Mouse (Mus musculus): ENCODE measurements around the gene Il2rg. TPM values are rescaled to one million over a fixed set of nuclear protein-coding genes. Genes with fewer than 3 reads are reported as not detected.

Il2rg gene
- 19.3 and 20.4 TPM in 2 replicates for polyA plus RNA-seq (2015; fragmentation: Nextera tagmentation; extraction: Ambion mirVana)

DNA sequence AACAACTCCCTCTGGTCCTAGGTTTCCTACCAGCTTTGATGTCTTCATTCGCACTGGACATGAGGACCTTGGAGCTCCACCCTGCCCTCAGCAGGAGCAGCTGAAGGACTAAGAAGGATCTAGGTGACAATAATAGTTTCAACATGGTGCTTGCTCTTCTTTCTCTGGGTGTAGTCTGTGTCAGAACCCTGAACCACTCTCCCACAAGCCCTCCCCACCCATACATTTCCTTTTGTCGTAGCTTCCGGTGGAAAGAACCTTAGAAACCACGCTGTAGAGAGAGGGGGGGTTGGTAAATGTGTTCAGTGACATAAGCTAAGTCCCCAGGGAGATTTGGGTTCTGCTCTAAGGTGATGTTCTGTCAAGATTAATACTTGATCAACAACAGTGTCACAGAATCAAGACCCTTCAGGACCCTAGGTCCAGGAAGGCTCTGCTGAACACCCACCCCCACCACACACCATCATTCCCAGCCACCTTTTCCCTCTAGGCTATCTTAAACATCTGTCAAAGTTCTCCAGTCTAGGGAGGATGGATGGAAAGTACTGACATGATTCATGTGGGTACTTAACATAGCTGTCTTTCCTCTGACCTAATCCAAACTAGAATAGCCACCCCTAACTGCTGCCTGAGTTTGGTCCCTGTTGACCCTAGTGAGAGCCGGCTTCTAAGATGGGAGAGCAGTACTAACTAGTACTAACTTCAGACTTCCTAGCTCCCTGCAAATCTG is at the start of gene Il2rg:
Il2rg (minus strand) TSS at position 231 of the 730 bp plus-strand sequence.
- WGBS: 50% methylated on average over 5 of the region's 5 CpGs
- peaks cover 15% of the 10 kb centered on the region for H3K27me3 ChIP-seq
- no peak within 1 kb of the TSS for H3K4me3 ChIP-seq
- no peaks in the 10 kb centered on the region for H3K36me3 ChIP-seq
- no peak within 1 kb of the TSS for H3K9ac ChIP-seq
- H3K4me2 ChIP-seq: no peak within 1 kb of the TSS
- H3K4me1 ChIP-seq: no peaks in the 10 kb centered on the region
- no peak for ATAC-seq (ENCODE audit: insufficient number of reproducible peaks, low FRiP score, low TSS enrichment, low read depth)
- no peaks in the 10 kb centered on the region for H3K9me3 ChIP-seq
- H3K27ac ChIP-seq: no peak within 1 kb of the TSS

DNA sequence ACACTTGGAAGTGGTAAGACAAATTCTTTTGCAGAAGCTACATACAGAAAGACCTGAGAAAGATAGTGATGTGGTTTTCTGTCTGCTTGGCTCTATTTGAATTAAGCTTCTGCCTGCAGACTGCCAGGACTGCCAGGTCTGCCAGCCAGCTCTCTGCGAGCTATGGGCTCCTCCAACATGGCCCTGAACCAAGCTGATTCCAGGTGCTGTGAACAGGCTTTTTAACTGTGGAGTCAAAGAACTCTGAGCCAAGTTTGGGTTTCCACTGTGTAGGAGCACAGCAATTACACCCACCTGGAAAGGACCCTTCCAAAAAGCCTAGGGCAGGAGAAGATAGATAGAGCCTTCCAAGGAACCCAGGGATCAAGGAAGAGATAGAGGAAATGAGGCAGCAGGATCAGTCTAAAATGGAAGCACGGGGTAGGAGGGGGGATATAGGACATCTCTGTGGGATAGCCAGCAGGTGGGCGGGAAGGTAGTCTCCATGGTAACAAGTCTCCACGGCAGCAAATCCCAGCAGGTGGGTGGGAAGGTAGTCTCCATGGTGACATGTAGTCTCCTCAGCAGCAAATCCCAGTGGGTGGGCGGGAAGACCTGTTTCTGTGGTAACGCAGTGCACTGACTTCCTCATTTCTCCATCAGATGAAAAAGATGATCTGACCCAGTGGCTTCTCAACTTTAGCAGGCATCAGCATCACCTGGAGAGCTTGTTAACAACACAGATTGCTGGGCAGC is 45.7 kb upstream of the Il2rg start:
- H3K4me1 ChIP-seq: no peaks in the 10 kb centered on the region
- H3K4me2 ChIP-seq: no peak overlapping the region
- H3K36me3 ChIP-seq: peaks cover 5% of the 10 kb centered on the region; the same call in 1 of the 2 replicates
- 50% methylated on average over 6 of the region's 6 CpGs for WGBS
- H3K27ac ChIP-seq: no peak overlapping the region
- no peak overlapping the region for H3K4me3 ChIP-seq
- no peak for ATAC-seq (ENCODE audit: insufficient number of reproducible peaks, low FRiP score, low TSS enrichment, low read depth)
- H3K9ac ChIP-seq: no peak overlapping the region
- no peaks in the 10 kb centered on the region; the same call in 1 of the 2 replicates for H3K27me3 ChIP-seq
- no peaks in the 10 kb centered on the region for H3K9me3 ChIP-seq

DNA sequence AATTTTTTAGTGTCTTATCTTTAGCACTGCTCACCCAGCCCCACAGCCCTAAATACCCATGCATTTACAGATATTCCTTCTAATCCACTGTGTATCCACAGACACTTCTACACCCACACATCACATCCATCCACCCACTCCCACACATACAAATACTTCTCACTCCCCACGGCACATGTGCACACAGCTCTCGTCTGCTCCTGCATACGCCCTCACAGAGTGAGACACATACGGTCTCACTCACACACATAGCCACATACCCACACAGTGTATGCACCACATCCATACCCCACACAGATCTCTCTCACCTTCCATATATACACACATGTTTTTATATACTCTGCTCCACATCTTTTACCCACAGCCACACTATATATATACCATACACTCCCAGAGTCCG is 41.2 kb upstream of the Il2rg start:
- WGBS: 89% methylated on average over 5 of the region's 5 CpGs
- Histone ChIP-seq H3K9me3 (no peaks in the 10 kb centered on the region), H3K36me3 (no peaks in the 10 kb centered on the region), H3K4me3 (no peak overlapping the region), H3K27me3 (peaks cover 6% of the 10 kb centered on the region; the same call in 1 of the 2 replicates), H3K27ac (no peak overlapping the region), H3K4me1 (no peaks in the 10 kb centered on the region), H3K4me2 (no peak overlapping the region), H3K9ac (no peak overlapping the region)
- ATAC-seq (ENCODE audit: insufficient number of reproducible peaks, low FRiP score, low TSS enrichment, low read depth): no peak

DNA sequence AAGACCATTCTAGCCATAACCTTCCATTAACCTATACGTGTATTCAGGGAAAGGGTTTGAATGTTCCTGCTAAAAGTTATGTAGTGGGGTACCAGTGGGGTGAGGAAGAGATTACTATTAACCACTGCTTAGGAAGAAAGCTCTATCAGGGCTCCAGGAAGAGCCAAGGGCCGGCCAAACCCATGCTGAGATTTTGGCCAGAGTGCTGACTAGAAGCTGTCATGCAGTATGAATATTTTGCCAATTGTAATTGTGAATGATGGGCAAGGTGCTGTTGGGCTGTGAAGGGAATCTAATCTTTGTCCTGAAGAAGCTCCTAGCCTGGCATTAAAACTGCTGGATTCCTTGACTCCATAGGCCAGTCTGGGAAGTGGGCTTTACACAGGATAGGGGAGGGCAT is 36.6 kb upstream of the Il2rg start:
- WGBS: 53% methylated on average over 2 of the region's 2 CpGs
- H3K36me3 ChIP-seq: no peaks in the 10 kb centered on the region
- ATAC-seq (ENCODE audit: insufficient number of reproducible peaks, low FRiP score, low TSS enrichment, low read depth): no peak
- H3K4me1 ChIP-seq: peaks cover 13% of the 10 kb centered on the region
- H3K4me3 ChIP-seq: no peak overlapping the region
- H3K27me3 ChIP-seq: peaks cover 19% of the 10 kb centered on the region; the same call in 1 of the 2 replicates
- H3K27ac ChIP-seq: no peak overlapping the region
- H3K4me2 ChIP-seq: no peak overlapping the region
- no peaks in the 10 kb centered on the region for H3K9me3 ChIP-seq
- H3K9ac ChIP-seq: no peak overlapping the region

DNA sequence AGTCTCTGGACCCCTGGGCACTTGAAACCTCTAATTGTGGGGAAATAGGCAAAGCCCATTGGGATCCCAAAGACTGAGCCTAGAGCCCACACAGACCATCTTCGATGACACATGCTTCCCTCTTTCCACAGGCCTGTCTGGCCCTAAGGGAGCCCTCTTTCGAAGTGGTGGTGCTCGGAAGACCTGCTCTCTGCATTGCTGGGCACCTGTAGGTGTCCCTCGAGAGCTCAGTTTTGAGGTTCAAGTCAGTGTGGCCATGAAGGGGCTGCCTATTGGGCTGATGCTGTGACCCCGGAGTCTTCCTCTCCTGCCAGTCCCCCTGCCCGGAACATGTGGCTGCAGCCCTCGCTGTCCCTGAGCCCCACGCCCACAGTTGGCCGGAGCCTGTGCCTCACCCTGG is 33.6 kb upstream of the Il2rg start:
- no peak overlapping the region for H3K4me3 ChIP-seq
- peaks cover 9% of the 10 kb centered on the region; the same call in 1 of the 2 replicates for H3K36me3 ChIP-seq
- no peak overlapping the region; the same call in 1 of the 2 replicates for H3K4me2 ChIP-seq
- H3K9ac ChIP-seq: no peak overlapping the region
- H3K27me3 ChIP-seq: peaks cover 20% of the 10 kb centered on the region; the same call in 1 of the 2 replicates
- no peak overlapping the region for H3K27ac ChIP-seq
- WGBS: 79% methylated on average over 9 of the region's 9 CpGs
- H3K4me1 ChIP-seq: peaks cover 13% of the 10 kb centered on the region
- ATAC-seq (ENCODE audit: insufficient number of reproducible peaks, low FRiP score, low TSS enrichment, low read depth): no peak
- no peaks in the 10 kb centered on the region for H3K9me3 ChIP-seq

DNA sequence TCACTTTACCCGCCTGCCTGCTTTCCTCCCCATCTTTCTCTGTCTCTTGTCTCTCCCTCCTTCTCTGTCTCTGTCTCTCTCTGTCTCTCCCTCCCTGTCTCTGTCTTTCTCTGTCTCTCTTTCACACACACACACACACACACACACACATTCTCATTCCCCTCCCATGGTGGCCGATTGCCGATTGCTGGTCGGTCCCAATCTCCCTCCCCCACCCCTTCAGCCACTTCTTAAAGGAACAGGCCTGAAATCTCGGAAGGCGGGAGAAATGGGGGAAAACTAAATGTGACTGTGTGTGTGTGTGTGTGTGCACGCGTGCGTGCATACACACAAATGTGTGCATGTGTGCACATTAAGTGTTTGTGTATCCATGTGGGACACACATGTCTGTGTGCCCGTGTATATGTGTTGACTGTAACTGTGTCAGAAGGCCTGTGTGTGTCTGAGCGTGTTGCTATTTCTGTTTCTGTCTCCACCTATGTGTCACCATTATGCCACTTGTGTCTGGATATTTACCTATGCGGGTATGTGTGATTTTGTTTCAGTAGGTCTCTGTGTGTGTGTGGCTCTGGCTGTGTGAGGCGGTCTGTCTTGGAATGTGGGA is 32.5 kb upstream of the Il2rg start:
- no peak for ATAC-seq (ENCODE audit: insufficient number of reproducible peaks, low FRiP score, low TSS enrichment, low read depth)
- 30% methylated on average over 13 of the region's 13 CpGs for WGBS
- Histone ChIP-seq H3K27ac (peak overlapping the region; percentile 47; the same call in 1 of the 2 replicates), H3K4me3 (peak overlapping the region; percentile 43), H3K36me3 (peaks cover 10% of the 10 kb centered on the region; the same call in 1 of the 2 replicates), H3K9ac (no peak overlapping the region), H3K4me2 (peak overlapping the region; percentile 39), H3K27me3 (peaks cover 17% of the 10 kb centered on the region; the same call in 1 of the 2 replicates), H3K9me3 (no peaks in the 10 kb centered on the region), H3K4me1 (peaks cover 13% of the 10 kb centered on the region)

DNA sequence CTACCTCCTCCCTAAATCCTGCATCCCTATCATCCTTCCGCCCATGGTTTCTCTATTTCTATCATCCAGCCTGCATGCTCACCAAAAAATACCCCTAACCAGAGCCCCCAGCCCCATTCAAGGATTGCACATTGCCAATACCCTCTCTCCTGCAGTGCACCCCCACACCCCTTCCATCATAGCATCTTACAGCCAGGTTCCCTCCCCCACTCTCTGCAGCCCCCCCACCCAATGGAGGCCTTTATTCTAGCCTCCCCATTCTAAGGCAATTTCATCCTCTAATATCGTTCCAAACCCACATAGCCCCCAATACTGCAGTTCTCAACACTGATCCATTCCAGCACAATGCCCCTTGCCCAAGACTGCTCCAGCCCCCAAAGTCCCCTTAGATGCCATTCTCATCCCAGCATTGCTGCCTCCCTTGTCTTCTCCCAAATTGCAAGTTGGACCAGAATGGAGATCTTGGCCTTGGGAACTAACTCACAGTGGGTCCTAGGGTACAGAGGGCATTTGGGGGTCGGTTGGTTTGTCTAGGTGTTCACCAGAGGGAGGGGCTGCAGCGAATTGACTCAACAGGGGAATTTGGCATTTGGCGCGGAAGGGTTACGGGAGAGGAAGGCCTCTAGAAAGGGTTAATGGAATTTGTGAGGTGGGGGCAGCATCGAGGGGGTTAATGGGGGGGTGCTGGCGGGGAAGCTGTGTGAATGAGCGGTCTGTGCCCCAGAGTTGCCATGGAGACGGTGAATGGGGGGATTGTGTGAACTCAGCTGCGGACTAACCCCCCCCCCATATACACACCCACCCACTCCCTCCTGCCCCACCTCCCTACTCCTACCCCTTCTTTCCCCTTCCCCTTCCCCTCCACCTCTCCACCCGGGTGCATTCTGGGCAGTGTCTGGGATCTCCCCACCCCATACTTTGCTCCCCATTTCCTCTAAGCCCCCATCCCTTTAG is 31.7 kb upstream of the Il2rg start:
- peak; percentile 70 for ATAC-seq (ENCODE audit: insufficient number of reproducible peaks, low FRiP score, low TSS enrichment, low read depth)
- H3K36me3 ChIP-seq: peaks cover 14% of the 10 kb centered on the region; the same call in 1 of the 2 replicates
- H3K9ac ChIP-seq: no peak overlapping the region
- H3K4me2 ChIP-seq: peak overlapping the region; percentile 39
- 35% methylated on average over 9 of the region's 13 CpGs for WGBS
- no peaks in the 10 kb centered on the region for H3K9me3 ChIP-seq
- peaks cover 20% of the 10 kb centered on the region for H3K27me3 ChIP-seq
- peaks cover 13% of the 10 kb centered on the region for H3K4me1 ChIP-seq
- H3K4me3 ChIP-seq: peak overlapping the region; percentile 43
- H3K27ac ChIP-seq: peak overlapping the region; percentile 74

DNA sequence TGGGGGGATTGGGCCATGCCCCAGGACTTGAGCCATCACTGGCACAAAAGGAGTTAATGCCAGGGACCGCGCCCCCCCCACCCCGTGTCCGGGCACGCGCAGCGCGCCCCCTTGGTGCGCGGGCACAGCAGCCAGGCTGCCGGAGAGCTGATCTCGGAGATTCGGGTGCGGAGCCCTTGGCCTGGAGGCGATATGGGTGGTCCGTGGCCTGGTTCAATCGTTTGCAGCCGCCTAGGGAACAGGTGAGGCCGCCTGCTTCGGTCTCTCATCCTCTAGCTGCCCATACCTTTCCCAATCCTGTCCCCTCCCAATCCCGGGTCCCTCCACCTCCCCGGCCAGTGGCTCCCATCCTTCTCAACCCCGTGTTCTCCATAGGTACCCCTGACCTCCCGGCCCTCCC is 31.0 kb upstream of the Il2rg start, which contains the start of gene Nlgn3:
Nlgn3 (plus strand) TSS at position 114 of the 400 bp plus-strand sequence.
- Histone ChIP-seq H3K9me3 (no peaks in the 10 kb centered on the region), H3K4me2 (peak within 1 kb of the TSS; percentile 39), H3K9ac (no peak within 1 kb of the TSS), H3K4me3 (peak within 1 kb of the TSS; percentile 43), H3K36me3 (peaks cover 14% of the 10 kb centered on the region; the same call in 1 of the 2 replicates), H3K27me3 (peaks cover 20% of the 10 kb centered on the region), H3K4me1 (peaks cover 13% of the 10 kb centered on the region), H3K27ac (peak within 1 kb of the TSS; percentile 74)
- WGBS: 26% methylated on average over 12 of the region's 24 CpGs
- ATAC-seq (ENCODE audit: insufficient number of reproducible peaks, low FRiP score, low TSS enrichment, low read depth): 0 out of 2 replicates have a peak, but pooled peaks have one; percentile 46

DNA sequence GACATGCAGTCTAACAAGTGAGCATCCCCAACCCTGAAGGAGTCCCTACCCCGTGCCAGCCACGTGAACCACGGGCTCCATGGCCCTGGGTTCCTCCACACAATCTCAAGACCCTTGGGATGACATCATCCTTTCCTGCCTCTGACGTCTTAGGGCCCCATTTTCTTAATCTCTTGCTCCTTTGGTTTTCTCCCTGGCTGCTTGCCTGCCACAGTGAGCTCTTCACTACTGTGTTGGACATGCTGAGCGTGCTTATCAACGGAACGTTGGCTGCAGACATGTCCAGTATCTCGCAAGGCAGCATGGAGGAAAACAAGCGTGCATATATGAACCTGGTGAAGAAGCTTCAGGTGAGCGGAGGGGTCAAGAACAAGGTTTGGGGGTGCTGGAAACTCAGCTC is 22.1 kb upstream of the Il2rg start:
- Histone ChIP-seq H3K4me2 (no peak overlapping the region), H3K4me1 (no peaks in the 10 kb centered on the region), H3K9ac (no peak overlapping the region), H3K27me3 (peaks cover 8% of the 10 kb centered on the region), H3K9me3 (no peaks in the 10 kb centered on the region), H3K27ac (no peak overlapping the region), H3K36me3 (peaks cover 75% of the 10 kb centered on the region), H3K4me3 (no peak overlapping the region)
- WGBS: 88% methylated on average over 10 of the region's 10 CpGs
- ATAC-seq (ENCODE audit: insufficient number of reproducible peaks, low FRiP score, low TSS enrichment, low read depth): no peak

DNA sequence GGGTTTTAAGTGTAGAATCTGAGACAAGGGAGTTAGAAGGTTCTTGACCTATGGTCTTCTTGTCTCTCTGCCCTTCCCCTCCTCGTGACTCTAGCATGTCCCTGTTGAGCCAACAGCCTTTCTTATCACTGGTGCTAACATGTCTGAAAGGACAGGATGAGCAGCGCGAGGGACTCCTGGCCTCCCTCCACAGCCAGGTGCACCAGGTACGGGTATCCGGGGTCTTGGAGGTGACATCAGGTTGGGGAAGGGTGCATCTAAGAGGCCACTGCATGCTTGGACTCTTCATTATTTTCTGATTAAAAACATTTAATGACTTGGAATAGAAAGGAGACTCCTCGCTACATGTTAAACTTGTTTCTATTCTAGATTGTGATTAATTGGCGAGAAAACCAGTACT is 21.0 kb upstream of the Il2rg start:
- peaks cover 3% of the 10 kb centered on the region; the same call in 1 of the 2 replicates for H3K27me3 ChIP-seq
- no peak overlapping the region for H3K4me3 ChIP-seq
- peaks cover 76% of the 10 kb centered on the region for H3K36me3 ChIP-seq
- H3K4me1 ChIP-seq: no peaks in the 10 kb centered on the region
- WGBS: 90% methylated on average over 7 of the region's 7 CpGs
- no peak overlapping the region for H3K4me2 ChIP-seq
- no peak overlapping the region for H3K9ac ChIP-seq
- no peak for ATAC-seq (ENCODE audit: insufficient number of reproducible peaks, low FRiP score, low TSS enrichment, low read depth)
- no peak overlapping the region for H3K27ac ChIP-seq
- H3K9me3 ChIP-seq: no peaks in the 10 kb centered on the region

DNA sequence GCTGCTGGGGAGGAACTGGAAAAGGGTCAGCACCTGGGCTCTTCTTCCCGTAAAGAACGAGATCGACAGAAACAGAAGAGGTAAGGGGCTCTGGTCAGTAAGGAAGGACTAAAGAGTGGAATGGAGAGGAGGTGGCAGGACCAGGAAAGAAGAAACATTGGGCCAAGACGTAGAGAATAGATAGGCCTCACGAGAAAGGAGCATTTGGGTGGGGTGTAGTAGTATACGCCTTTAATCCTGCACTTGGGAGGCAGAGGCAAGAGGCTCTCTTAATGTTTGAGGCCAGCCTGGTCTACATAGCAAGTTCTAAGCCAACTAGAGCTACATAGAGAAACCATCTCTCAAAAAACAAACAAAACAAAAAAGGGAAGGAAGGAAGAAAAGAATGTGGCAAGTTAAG is 20.4 kb upstream of the Il2rg start:
- no peak overlapping the region for H3K27ac ChIP-seq
- 79% methylated on average over 6 of the region's 6 CpGs for WGBS
- no peak for ATAC-seq (ENCODE audit: insufficient number of reproducible peaks, low FRiP score, low TSS enrichment, low read depth)

More for the DNA sequence above, 20.4 kb upstream of the Il2rg start:
- H3K4me3 ChIP-seq: no peak overlapping the region
- H3K4me2 ChIP-seq: no peak overlapping the region
- no peaks in the 10 kb centered on the region for H3K4me1 ChIP-seq
- no peak overlapping the region for H3K9ac ChIP-seq
- no peaks in the 10 kb centered on the region for H3K9me3 ChIP-seq
- H3K36me3 ChIP-seq: peaks cover 76% of the 10 kb centered on the region
- H3K27me3 ChIP-seq: peaks cover 3% of the 10 kb centered on the region; the same call in 1 of the 2 replicates
